Mouse (Mus musculus) midbrain, postnatal 0 days (tissue): ENCODE data around the gene Speer4d. TPM values are rescaled to one million over a fixed set of nuclear protein-coding genes. Genes with fewer than 3 reads are reported as not detected.
"Not testable (repeated sequence)": the region's sequence is repeated elsewhere in the genome, so short reads cannot be mapped to it uniquely, and the experiment has no call there.

ENCODE experiments used
- ATAC-seq: fragments of 200-750 bp; cut with Nextera tagmentation; 2 replicates; pipeline ENCODE4 v1.8.0; 2017; ENCODE audit warnings: moderate number of reproducible peaks, mild to moderate bottlenecking, moderate TSS enrichment, moderate library complexity; ENCODE audit not compliant: low FRiP score
- DNase-seq: peaks from one replicate; pipeline ENCODE4 v3.0.0-alpha.2; 2015; ENCODE audit warnings: low spot score
- H3K27ac ChIP-seq: fragments of 300-500 bp; sonication (generic); 2 replicates; pipeline ENCODE4 v1.5.1; 2014; ENCODE audit warnings: low read depth, mild to moderate bottlenecking, low read length, mixed read lengths
- H3K27me3 ChIP-seq: fragments of 300-500 bp; sonication (generic); 2 replicates; pipeline ENCODE4 v1.6.1; 2014; ENCODE audit warnings: low read length, control low read depth, mixed read lengths; ENCODE audit not compliant: insufficient read depth
- H3K36me3 ChIP-seq: fragments of 300-500 bp; sonication (generic); 2 replicates; pipeline ENCODE4 v1.6.1; 2014; ENCODE audit warnings: low read length, control low read depth, mixed read lengths; ENCODE audit not compliant: insufficient read depth
- H3K4me1 ChIP-seq: fragments of 300-500 bp; sonication (generic); 2 replicates; pipeline ENCODE4 v1.6.1; 2014; ENCODE audit warnings: mild to moderate bottlenecking, control low read depth, antibody characterized with exemption, low read length, mixed read lengths; ENCODE audit not compliant: insufficient read depth
- H3K4me2 ChIP-seq: fragments of 300-500 bp; sonication (generic); 2 replicates; pipeline ENCODE4 v1.6.1; 2014; ENCODE audit warnings: low read depth, mild to moderate bottlenecking, low read length, mixed read lengths; ENCODE audit not compliant: poor library complexity, severe bottlenecking
- H3K4me3 ChIP-seq: fragments of 300-500 bp; sonication (generic); 2 replicates; pipeline ENCODE4 v1.5.1; 2014; ENCODE audit warnings: low read depth, mild to moderate bottlenecking, low read length, moderate library complexity
- H3K9ac ChIP-seq: fragments of 300-500 bp; sonication (generic); replicated peaks from 2 replicates; pipeline ENCODE4 v1.6.1; 2014; ENCODE audit warnings: mild to moderate bottlenecking, low read length, moderate library complexity, mixed read lengths; ENCODE audit not compliant: poor library complexity, severe bottlenecking
- H3K9me3 ChIP-seq: fragments of 300-500 bp; sonication (generic); 2 replicates; pipeline ENCODE4 v1.6.1; 2016; ENCODE audit warnings: low read length, control low read depth
- CTCF ChIP-seq: IDR thresholded peaks from 2 replicates; pipeline ENCODE4 v1.5.1; 2016; ENCODE audit warnings: antibody characterized with exemption, mild to moderate bottlenecking
- WGBS: fragments of 180-500 bp; shearing (Covaris S2); extraction: QIAGEN DNeasy Blood & Tissue Kit; methylation state at CpG from one replicate; pipeline ENCODE4 v1.1.7; 2014; 5-methylcytosine and 5-hydroxymethylcytosine counted together
- polyA plus RNA-seq: library from polyadenylated mRNA; unstranded; fragments of >200 nt; fragmentation: Nextera tagmentation; extraction: Ambion mirVana; gene quantifications from 2 replicates; pipeline ENCODE4 v1.2.1, GENCODE M21; 2015
- total RNA-seq: library from RNA; depleted of rRNA; stranded (reverse); fragments of >200 nt; gene quantifications from 2 replicates; pipeline ENCODE4 v1.2.3, GENCODE M21; 2014; rRNA removed

Speer4d gene
- total RNA-seq (not detected in 2 replicates), polyA plus RNA-seq (not detected in 2 replicates)

- 58% methylated on average over 1 of the region's 1 CpGs for WGBS
- not testable (repeated sequence) for DNase-seq, H3K27ac ChIP-seq, H3K27me3 ChIP-seq, ATAC-seq, H3K36me3 ChIP-seq, H3K4me2 ChIP-seq, H3K9me3 ChIP-seq, H3K4me1 ChIP-seq, H3K9ac ChIP-seq, H3K4me3 ChIP-seq
These were observed at the start of gene Speer4d for GRCm38 (mm10) chr5:15618764-15619163. TSS of gene Speer4d (plus strand) at chr5:15619064.

DNA sequence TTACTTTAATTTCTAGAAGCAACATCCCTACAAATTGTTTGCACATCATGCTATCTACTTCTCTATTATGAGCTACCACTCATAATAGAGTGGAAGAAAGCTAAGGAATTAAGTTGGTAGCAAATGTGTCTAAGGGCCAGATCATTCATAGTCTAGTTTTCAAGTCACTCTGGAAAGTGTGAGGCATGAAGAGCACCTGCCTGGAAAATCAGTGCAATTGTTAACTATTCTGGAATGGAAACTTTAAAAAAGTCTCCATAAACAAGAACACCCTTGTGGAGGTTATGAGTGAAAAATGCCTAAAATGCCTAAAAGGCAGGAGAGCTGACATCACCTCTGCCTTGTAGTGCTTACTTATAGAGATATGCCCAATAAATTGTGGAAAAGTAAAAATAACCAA, 45.1 kb upstream of the Speer4d start:
- not testable (repeated sequence) for H3K4me1 ChIP-seq, H3K27me3 ChIP-seq, H3K9ac ChIP-seq, H3K27ac ChIP-seq, H3K4me3 ChIP-seq, DNase-seq, H3K9me3 ChIP-seq, ATAC-seq, H3K36me3 ChIP-seq, H3K4me2 ChIP-seq

DNA sequence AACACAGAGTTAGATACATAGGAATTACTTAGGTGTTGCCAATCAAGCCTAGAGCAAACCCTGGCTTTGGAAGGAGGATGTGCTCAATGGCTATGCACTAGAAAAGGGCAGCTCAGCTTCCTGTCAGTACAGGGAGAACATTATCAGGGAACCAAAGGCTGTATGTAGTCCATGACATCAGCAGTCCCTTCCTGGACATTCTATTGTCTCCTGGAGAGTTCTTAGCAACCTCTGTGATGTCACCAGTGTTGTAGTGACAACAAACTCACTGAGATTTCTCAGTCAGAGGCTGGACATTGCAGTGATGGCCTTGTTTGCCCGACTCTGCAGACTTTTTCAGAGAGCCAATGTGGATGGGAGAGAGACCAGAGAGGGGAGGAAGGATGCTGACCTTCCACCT, 41.8 kb upstream of the Speer4d start, which contains the start of gene Gm21083:
Gene Gm21083 (plus strand): TSS at position 301 of the 400 bp plus-strand sequence.
- not testable (repeated sequence) for ATAC-seq, H3K4me2 ChIP-seq, H3K27me3 ChIP-seq, DNase-seq, H3K9me3 ChIP-seq, H3K4me1 ChIP-seq, H3K27ac ChIP-seq, H3K9ac ChIP-seq, H3K4me3 ChIP-seq, H3K36me3 ChIP-seq
- no CpG with 5 or more reads among the region's 1 CpGs for WGBS

DNA sequence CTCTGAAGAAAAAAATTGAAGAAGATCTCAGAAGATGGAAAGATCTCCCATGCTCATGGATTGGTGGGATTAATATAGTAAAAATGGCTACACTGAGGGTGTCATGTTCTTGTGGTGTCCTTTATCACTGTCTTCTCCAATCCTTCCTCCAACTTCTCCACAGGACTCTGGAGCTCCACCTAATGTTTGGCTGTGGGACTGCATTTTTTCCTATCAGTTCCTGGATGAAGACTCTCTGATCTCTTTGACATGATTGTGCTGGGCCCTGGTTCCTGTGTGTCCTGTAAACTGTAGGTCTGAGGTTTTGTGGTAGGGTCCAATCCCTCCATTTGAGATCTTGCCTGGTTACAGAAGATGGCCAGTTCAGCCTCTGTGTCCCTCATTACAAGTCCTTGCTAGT, 32.5 kb upstream of the Speer4d start:
- peak; percentile 33; the same call in 1 of the 2 replicates for TF ChIP-seq CTCF
- not testable (repeated sequence) for H3K36me3 ChIP-seq, H3K9ac ChIP-seq, ATAC-seq, H3K9me3 ChIP-seq, H3K4me2 ChIP-seq, H3K4me1 ChIP-seq, H3K4me3 ChIP-seq, H3K27me3 ChIP-seq, DNase-seq, H3K27ac ChIP-seq

- 37% methylated on average over 6 of the region's 6 CpGs for WGBS
- not testable (repeated sequence) for H3K4me3 ChIP-seq, ATAC-seq, H3K4me2 ChIP-seq, H3K9me3 ChIP-seq, H3K9ac ChIP-seq, H3K4me1 ChIP-seq, H3K27me3 ChIP-seq, H3K36me3 ChIP-seq, H3K27ac ChIP-seq
- TF ChIP-seq CTCF = peak; percentile 70
- DNase-seq = peak; percentile 62
These were observed 30.6 kb upstream of the Speer4d start for GRCm38 (mm10) chr5:15588291-15588690.

GRCm38 (mm10) chr5:15590635-15591034, 28.2 kb upstream of the Speer4d start:
- not testable (repeated sequence) for H3K9ac ChIP-seq, H3K36me3 ChIP-seq, H3K4me2 ChIP-seq, H3K27ac ChIP-seq, H3K4me1 ChIP-seq, ATAC-seq, H3K27me3 ChIP-seq, H3K9me3 ChIP-seq, DNase-seq, H3K4me3 ChIP-seq
- WGBS = 50% methylated on average over 5 of the region's 5 CpGs

- not testable (repeated sequence) for H3K27ac ChIP-seq, H3K4me3 ChIP-seq, H3K4me2 ChIP-seq, H3K4me1 ChIP-seq, H3K9ac ChIP-seq, H3K36me3 ChIP-seq, DNase-seq, H3K9me3 ChIP-seq, H3K27me3 ChIP-seq
- ATAC-seq = peak; percentile 81
- WGBS = 68% methylated on average over 2 of the region's 2 CpGs
These were observed 27.3 kb upstream of the Speer4d start for GRCm38 (mm10) chr5:15591577-15591976.

- H3K9me3 ChIP-seq = peaks cover 15% of the 10 kb centered on the region
- not testable (repeated sequence) for ATAC-seq, DNase-seq, H3K4me3 ChIP-seq, H3K27me3 ChIP-seq, H3K36me3 ChIP-seq, H3K4me1 ChIP-seq, H3K27ac ChIP-seq, H3K9ac ChIP-seq, H3K4me2 ChIP-seq
These were observed 20.0 kb upstream of the Speer4d start for GRCm38 (mm10) chr5:15598831-15599230.

- not testable (repeated sequence) for H3K27ac ChIP-seq, DNase-seq, H3K27me3 ChIP-seq, H3K4me1 ChIP-seq, H3K4me2 ChIP-seq, H3K36me3 ChIP-seq, ATAC-seq, H3K9ac ChIP-seq, H3K4me3 ChIP-seq
- H3K9me3 ChIP-seq = peaks cover 15% of the 10 kb centered on the region
- 49% methylated on average over 4 of the region's 4 CpGs for WGBS
These were observed 18.5 kb upstream of the Speer4d start for GRCm38 (mm10) chr5:15600342-15600741.
